Mouse (Mus musculus) CH12.LX (cell line): ENCODE data around the gene Taf12. TPM values are rescaled to one million over a fixed set of nuclear protein-coding genes. Genes with fewer than 3 reads are reported as not detected.
A peak's percentile ranks its signal among the peaks of the same experiment; 100 is the strongest.

Experiments used
- DNase-seq: peaks from one replicate; pipeline ENCODE4 v3.0.0-alpha.2; 2013; ENCODE audit errors: extremely low read depth
- H3K27ac ChIP-seq: 2 replicates; pipeline ENCODE4 v1.5.1; 2012; ENCODE audit warnings: low read depth, mild to moderate bottlenecking, control low read depth, moderate library complexity; ENCODE audit not compliant: insufficient read depth
- H3K27me3 ChIP-seq: replicated peaks from 2 replicates; pipeline ENCODE3; 2012; ENCODE audit warnings: inconsistent platforms
- H3K36me3 ChIP-seq, 2 experiments: replicated peaks in 1 of 2; 2 replicates each; pipeline versions ENCODE3 to v1.6.1; 2012; ENCODE audit warnings: inconsistent platforms in 1 of 2, low read length in 1 of 2, mild to moderate bottlenecking in 1 of 2, mixed read lengths in 1 of 2, moderate library complexity in 1 of 2; ENCODE audit not compliant: control insufficient read depth in 1 of 2, insufficient read depth in 1 of 2
- H3K4me1 ChIP-seq, 2 experiments: 2 replicates each; pipeline ENCODE4 v1.6.1; 2012; ENCODE audit warnings: inconsistent platforms in 1 of 2, moderate library complexity in 1 of 2; ENCODE audit not compliant: insufficient read depth in 2 of 2, control insufficient read depth in 1 of 2
- H3K4me2 ChIP-seq: 2 replicates; pipeline ENCODE4 v1.6.1; 2012; ENCODE audit warnings: low read depth, mild to moderate bottlenecking, control low read depth; ENCODE audit not compliant: poor library complexity, insufficient read depth, severe bottlenecking
- H3K4me3 ChIP-seq, 3 experiments: fragments of 150-350 bp in 1 of 3; sonication (generic) in 1 of 3; replicated peaks in 1 of 3; 2 replicates each; pipeline versions ENCODE3 to v1.5.1; 2011 to 2012; ENCODE audit warnings: low read depth in 2 of 3, low read length in 2 of 3, mild to moderate bottlenecking in 2 of 3, moderate library complexity in 2 of 3, control low read depth in 1 of 3, improper control_type of control experiment in 1 of 3, inconsistent platforms in 1 of 3, mixed read lengths in 1 of 3; ENCODE audit not compliant: poor library complexity in 1 of 3
- H3K79me2 ChIP-seq: replicated peaks from 2 replicates; pipeline ENCODE4 v1.6.1; 2012; ENCODE audit warnings: mild to moderate bottlenecking, moderate library complexity; ENCODE audit not compliant: control insufficient read depth, poor library complexity, insufficient read depth, severe bottlenecking; ENCODE audit errors: extremely low read depth
- H3K9ac ChIP-seq: 2 replicates; pipeline ENCODE4 v1.6.1; 2012; ENCODE audit warnings: low read depth, mild to moderate bottlenecking, control low read depth, moderate library complexity; ENCODE audit not compliant: insufficient read depth
- H3K9me3 ChIP-seq: replicated peaks from 2 replicates; pipeline ENCODE3; 2012; ENCODE audit warnings: low read length, inconsistent platforms, mixed read lengths
- BHLHE40 ChIP-seq: IDR thresholded peaks from 2 replicates; pipeline ENCODE4 v1.6.1; 2011; ENCODE audit warnings: mild to moderate bottlenecking, low read depth, low read length, improper control_type of control experiment
- CHD1 ChIP-seq: IDR thresholded peaks from 2 replicates; pipeline ENCODE4 v1.6.1; 2012; ENCODE audit warnings: low read depth, low read length, improper control_type of control experiment, inconsistent platforms
- CHD2 ChIP-seq: IDR thresholded peaks from 2 replicates; pipeline ENCODE4 v1.6.1; 2011; ENCODE audit warnings: low read length, improper control_type of control experiment
- CTCF ChIP-seq, 2 experiments: IDR thresholded peaks in 1 of 2; conservative IDR thresholded peaks in 1 of 2; 2 replicates each; pipeline ENCODE4 v1.5.1; 2011 to 2012; ENCODE audit warnings: low read depth in 2 of 2, low read length in 2 of 2, improper control_type of control experiment in 1 of 2, inconsistent platforms in 1 of 2, mild to moderate bottlenecking in 1 of 2, moderate library complexity in 1 of 2
- E2F4 ChIP-seq: IDR thresholded peaks from 2 replicates; pipeline ENCODE4 v1.6.1; 2011; ENCODE audit warnings: low read depth, low read length, improper control_type of control experiment; ENCODE audit not compliant: insufficient replicate concordance
- ELF1 ChIP-seq: IDR thresholded peaks from 2 replicates; pipeline ENCODE4 v1.6.1; 2014; ENCODE audit warnings: low read depth, mild to moderate bottlenecking, inconsistent platforms, low read length, improper control_type of control experiment
- EP300 ChIP-seq: IDR thresholded peaks from 2 replicates; pipeline ENCODE4 v1.6.1; 2011; ENCODE audit warnings: low read length, improper control_type of control experiment
- ETS1 ChIP-seq: conservative IDR thresholded peaks from 2 replicates; pipeline ENCODE4 v1.6.1; 2012; ENCODE audit warnings: low read depth, mild to moderate bottlenecking, inconsistent platforms, low read length, improper control_type of control experiment, moderate library complexity
- GABPA ChIP-seq: IDR thresholded peaks from 2 replicates; pipeline ENCODE4 v1.6.1; 2012; ENCODE audit warnings: low read depth, low read length, improper control_type of control experiment, inconsistent platforms; ENCODE audit not compliant: insufficient replicate concordance
- HCFC1 ChIP-seq: IDR thresholded peaks from 2 replicates; pipeline ENCODE4 v1.6.1; 2012; ENCODE audit warnings: low read depth, mild to moderate bottlenecking, inconsistent platforms, low read length, improper control_type of control experiment
- IRF4 ChIP-seq: IDR thresholded peaks from 2 replicates; pipeline ENCODE4 v1.6.1; 2014; ENCODE audit warnings: low read depth, mild to moderate bottlenecking, inconsistent platforms, low read length, improper control_type of control experiment
- JUN ChIP-seq: IDR thresholded peaks from 2 replicates; pipeline ENCODE4 v1.6.1; 2011; ENCODE audit warnings: low read depth, mild to moderate bottlenecking, low read length, improper control_type of control experiment, moderate library complexity; ENCODE audit not compliant: insufficient read depth
- JUND ChIP-seq: conservative IDR thresholded peaks from 2 replicates; pipeline ENCODE4 v1.6.1; 2011; ENCODE audit warnings: low read depth, low read length, improper control_type of control experiment
- KAT2A ChIP-seq: IDR thresholded peaks from 2 replicates; pipeline ENCODE4 v1.6.1; 2012; ENCODE audit warnings: low read length, improper control_type of control experiment, inconsistent platforms; ENCODE audit not compliant: insufficient replicate concordance
- MAFK ChIP-seq: IDR thresholded peaks from 2 replicates; pipeline ENCODE4 v1.6.1; 2011; ENCODE audit warnings: low read length, improper control_type of control experiment; ENCODE audit not compliant: insufficient replicate concordance
- MAX ChIP-seq: IDR thresholded peaks from 2 replicates; pipeline ENCODE4 v1.6.1; 2011; ENCODE audit warnings: low read length, improper control_type of control experiment
- MAZ ChIP-seq: IDR thresholded peaks from 2 replicates; pipeline ENCODE4 v1.6.1; 2012; ENCODE audit warnings: low read depth, mild to moderate bottlenecking, inconsistent platforms, low read length, improper control_type of control experiment, moderate library complexity
- MXI1 ChIP-seq: IDR thresholded peaks from 2 replicates; pipeline ENCODE4 v1.6.1; 2011; ENCODE audit warnings: mild to moderate bottlenecking, low read depth, low read length, improper control_type of control experiment
- MYC ChIP-seq: IDR thresholded peaks from 2 replicates; pipeline ENCODE4 v1.6.1; 2011; ENCODE audit warnings: low read depth, mild to moderate bottlenecking, improper control_type of control experiment, low read length
- NELFE ChIP-seq: IDR thresholded peaks from 2 replicates; pipeline ENCODE4 v1.6.1; 2011; ENCODE audit warnings: low read depth, low read length, improper control_type of control experiment
- NRF1 ChIP-seq: IDR thresholded peaks from 2 replicates; pipeline ENCODE4 v1.6.1; 2014; ENCODE audit warnings: low read depth, mild to moderate bottlenecking, inconsistent platforms, low read length, improper control_type of control experiment, moderate library complexity
- PAX5 ChIP-seq: IDR thresholded peaks from 2 replicates; pipeline ENCODE4 v1.6.1; 2012; ENCODE audit warnings: low read length, inconsistent platforms, mixed read lengths
- POLR2A ChIP-seq: IDR thresholded peaks from 2 replicates; pipeline ENCODE4 v1.6.1; 2011; ENCODE audit warnings: low read depth, mild to moderate bottlenecking, improper control_type of control experiment, low read length
- POLR2AphosphoS2 ChIP-seq: IDR thresholded peaks from 2 replicates; pipeline ENCODE4 v1.6.1; 2011; ENCODE audit warnings: low read depth, low read length, improper control_type of control experiment
- RAD21 ChIP-seq: IDR thresholded peaks from 2 replicates; pipeline ENCODE4 v1.6.1; 2011; ENCODE audit warnings: low read depth, mild to moderate bottlenecking, low read length, improper control_type of control experiment, moderate library complexity
- RCOR1 ChIP-seq: conservative IDR thresholded peaks from 2 replicates; pipeline ENCODE4 v1.6.1; 2012; ENCODE audit warnings: low read depth, mild to moderate bottlenecking, inconsistent platforms, low read length, improper control_type of control experiment
- SIN3A ChIP-seq: IDR thresholded peaks from 2 replicates; pipeline ENCODE4 v1.6.1; 2012; ENCODE audit warnings: low read length, improper control_type of control experiment, inconsistent platforms
- SMC3 ChIP-seq: IDR thresholded peaks from 2 replicates; pipeline ENCODE4 v1.6.1; 2011; ENCODE audit warnings: low read depth, low read length, improper control_type of control experiment
- TBP ChIP-seq: conservative IDR thresholded peaks from 2 replicates; pipeline ENCODE4 v1.6.1; 2011; ENCODE audit warnings: low read depth, low read length, improper control_type of control experiment
- TCF12 ChIP-seq: IDR thresholded peaks from 2 replicates; pipeline ENCODE4 v1.6.1; 2014; ENCODE audit warnings: low read depth, mild to moderate bottlenecking, inconsistent platforms, low read length, improper control_type of control experiment
- UBTF ChIP-seq: IDR thresholded peaks from 2 replicates; pipeline ENCODE4 v1.6.1; 2012; ENCODE audit warnings: low read depth, mild to moderate bottlenecking, inconsistent platforms, low read length, improper control_type of control experiment, moderate library complexity
- USF1 ChIP-seq: IDR thresholded peaks from 2 replicates; pipeline ENCODE4 v1.6.1; 2014; ENCODE audit warnings: low read depth, mild to moderate bottlenecking, inconsistent platforms, low read length, improper control_type of control experiment
- USF2 ChIP-seq: conservative IDR thresholded peaks from 2 replicates; pipeline ENCODE4 v1.6.1; 2011; ENCODE audit warnings: low read depth, low read length, improper control_type of control experiment
- ZC3H11A ChIP-seq: IDR thresholded peaks from 2 replicates; pipeline ENCODE4 v1.6.1; 2012; ENCODE audit warnings: low read depth, mild to moderate bottlenecking, inconsistent platforms, low read length, improper control_type of control experiment
- ZKSCAN1 ChIP-seq: IDR thresholded peaks from 2 replicates; pipeline ENCODE4 v1.6.1; 2012; ENCODE audit warnings: low read depth, inconsistent platforms, low read length, improper control_type of control experiment, borderline replicate concordance
- ZMIZ1 ChIP-seq: IDR thresholded peaks from 2 replicates; pipeline ENCODE4 v1.6.1; 2012; ENCODE audit warnings: low read depth, mild to moderate bottlenecking, inconsistent platforms, low read length, improper control_type of control experiment
- ZNF384 ChIP-seq: IDR thresholded peaks from 2 replicates; pipeline ENCODE4 v1.6.1; 2012; ENCODE audit warnings: low read depth, low read length, improper control_type of control experiment, inconsistent platforms
- dilution Hi-C: fragments of 300-500 bp; cut with MboI; formaldehyde crosslinking; loops from 2 replicates; pipeline ENCODE4 v1.14.3; 2020; ENCODE audit warnings: low sequenced_read_pairs; ENCODE audit not compliant: extremely low pct_unique_long_range_greater_than_20kb, extremely low pct_ligation_motif_present
- in situ Hi-C: fragments of 300-500 bp; cut with MboI; formaldehyde crosslinking; loops from 3 replicates; pipeline ENCODE4 v1.14.3; 2019; ENCODE audit warnings: low sequenced_read_pairs, low pct_ligation_motif_present, low pct_unique_long_range_greater_than_20kb, mixed read lengths
- polyA plus RNA-seq: library from polyadenylated mRNA; unstranded; fragments of >175 nt; gene quantifications from 2 replicates; pipeline ENCODE4 v1.2.1, GENCODE M21; 2012; ENCODE audit warnings: low read depth; ENCODE audit not compliant: insufficient read length
- total RNA-seq, 2 experiments: library from RNA; depleted of rRNA; stranded (reverse); fragments of 300-350 nt in 1 of 2; fragments of >200 nt in 1 of 2; gene quantifications; 2 replicates each; pipeline ENCODE4 v1.2.3; 2012 to 2014

The Taf12 gene
- total and polyA plus RNA-seq, 3 experiments: 29.8 to 74.7 (median 47.8) TPM

DNA sequence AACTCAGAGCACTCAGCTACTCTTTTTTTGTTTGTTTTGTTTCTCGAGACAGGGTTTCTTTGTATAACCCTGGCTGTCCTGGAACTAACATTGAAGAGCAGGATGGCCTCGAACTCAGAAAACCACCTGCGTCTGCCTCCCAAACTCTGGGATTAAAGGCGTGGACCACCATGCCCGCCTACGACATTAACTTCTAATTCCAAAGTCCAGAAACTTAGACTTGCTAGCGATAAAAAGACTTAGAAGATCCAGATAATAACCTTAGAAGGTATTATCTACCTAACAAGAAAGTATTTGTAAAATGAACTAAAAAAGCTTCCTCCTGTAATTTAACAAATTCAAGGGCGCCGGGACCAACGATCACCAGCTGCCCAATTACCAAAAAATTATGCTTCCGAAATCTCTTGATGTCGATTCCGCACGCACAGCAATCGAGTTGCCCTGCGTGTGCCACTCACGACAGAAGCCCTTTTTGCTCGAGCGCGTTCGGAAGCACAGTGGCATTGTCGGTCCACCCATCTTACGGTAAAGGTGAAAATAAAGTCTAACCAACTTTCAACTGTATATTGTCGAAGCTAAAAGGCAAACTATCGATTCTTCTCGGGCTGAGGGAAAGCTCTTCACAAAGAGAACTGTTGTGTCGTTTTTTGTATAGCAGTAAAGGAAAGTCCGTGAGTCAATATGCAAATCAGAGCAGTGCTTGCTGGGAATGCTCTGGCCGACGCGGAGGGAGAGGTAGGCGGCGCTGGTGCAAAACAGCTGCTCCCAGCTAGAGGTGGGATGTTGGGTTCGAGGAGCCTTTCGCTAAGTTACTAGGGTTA lies 4.2 kb upstream of the Taf12 start:
- peaks cover 0 to 21% of the 10 kb centered on the region in 2 experiments; a peak in 2 of 4 replicates for H3K4me1 ChIP-seq
- dilution Hi-C loops: no loop called here
- peaks cover 9% of the 10 kb centered on the region for H3K79me2 ChIP-seq
- peak overlapping the region in 1 of 3 experiments; percentile 15 for H3K4me3 ChIP-seq
- peak overlapping the region; percentile 87 for H3K27ac ChIP-seq
- peak overlapping the region; percentile 29; the same call in 1 of the 2 replicates for H3K9ac ChIP-seq
- peaks cover 0 to 14% of the 10 kb centered on the region in 2 experiments for H3K36me3 ChIP-seq
- peak overlapping the region; percentile 47 for H3K4me2 ChIP-seq
- H3K27me3 ChIP-seq: no peaks in the 10 kb centered on the region
- peak; percentile 97 for DNase-seq
- in situ Hi-C loops: loop anchor here (5.0 kb wide), 1 partner anchor 88 kb away; no protein-coding TSS in a partner anchor
- H3K9me3 ChIP-seq: peaks cover 2% of the 10 kb centered on the region
- TF ChIP-seq SMC3 (peak; percentile 46), MXI1 (peak; percentile 64; the same call in 1 of the 2 replicates), BHLHE40 (peak; percentile 81), ZNF384 (peak; percentile 75), IRF4 (peak; percentile 66), NRF1 (peak; percentile 39), GABPA (no peak), TCF12 (peak; percentile 94), ZMIZ1 (peak; percentile 100), RAD21 (peak; percentile 39), MAZ (peak; percentile 73), USF2 (no peak; the same call in 1 of the 2 replicates), CTCF (conservative IDR thresholded peaks at IDR 0.05 in 1 of 2, IDR thresholded peaks at IDR 0.05 in 1 of 2; ENCODE audit: low read depth in 2 of 2, low read length in 2 of 2) (peak in 1 of 2 experiments; percentile 65; a peak in 2 of 4 replicates), RCOR1 (peak; percentile 84), JUN (no peak; the same call in 1 of the 2 replicates), MAFK (peak; percentile 70; the same call in 1 of the 2 replicates), ZKSCAN1 (no peak), HCFC1 (peak; percentile 74), ZC3H11A (no peak; the same call in 1 of the 2 replicates), NELFE (peak; percentile 99), EP300 (0 out of 2 replicates have a peak, but pooled peaks have one; percentile 10), KAT2A (no peak), PAX5 (no peak), POLR2A (peak; percentile 95), MAX (peak; percentile 66), CHD1 (0 out of 2 replicates have a peak, but pooled peaks have one; percentile 61), ELF1 (peak; percentile 49; the same call in 1 of the 2 replicates), E2F4 (peak; percentile 57; the same call in 1 of the 2 replicates), USF1 (no peak), TBP (peak; percentile 99), SIN3A (peak; percentile 89), JUND (peak; percentile 80), ETS1 (peak; percentile 98), POLR2AphosphoS2 (peak; percentile 100), UBTF (no peak), MYC (peak; percentile 51), CHD2 (no peak; the same call in 1 of the 2 replicates)
